Mouse (Mus musculus) limb, embryonic 15.5 days (tissue): ENCODE data around the gene Tpcn2. TPM values are rescaled to one million over a fixed set of nuclear protein-coding genes. Genes with fewer than 3 reads are reported as not detected.
A peak's percentile ranks its signal among the peaks of the same experiment; 100 is the strongest.

Source experiments
- ATAC-seq: fragments of 200-750 bp; cut with Nextera tagmentation; 2 replicates; pipeline ENCODE4 v1.8.0; 2017; ENCODE audit warnings: low read depth, moderate TSS enrichment; ENCODE audit not compliant: insufficient number of reproducible peaks, low FRiP score, low TSS enrichment
- H3K27ac ChIP-seq: fragments of 300-500 bp; sonication (generic); 2 replicates; pipeline ENCODE4 v1.5.1; 2015; ENCODE audit warnings: moderate library complexity, mild to moderate bottlenecking, inconsistent platforms
- H3K27me3 ChIP-seq: fragments of 300-500 bp; sonication (generic); 2 replicates; pipeline ENCODE4 v1.6.1; 2015; ENCODE audit warnings: inconsistent platforms
- H3K36me3 ChIP-seq: fragments of 300-500 bp; sonication (generic); 2 replicates; pipeline ENCODE4 v1.6.1; 2015; ENCODE audit warnings: inconsistent platforms
- H3K4me1 ChIP-seq: fragments of 300-500 bp; sonication (generic); 2 replicates; pipeline ENCODE4 v1.6.1; 2015; ENCODE audit warnings: inconsistent platforms
- H3K4me2 ChIP-seq: fragments of 300-500 bp; sonication (generic); 2 replicates; pipeline ENCODE4 v1.6.1; 2015; ENCODE audit warnings: mild to moderate bottlenecking, inconsistent platforms
- H3K4me3 ChIP-seq: fragments of 300-500 bp; sonication (generic); 2 replicates; pipeline ENCODE4 v1.5.1; 2015; ENCODE audit warnings: mild to moderate bottlenecking, inconsistent platforms
- H3K9ac ChIP-seq: fragments of 300-500 bp; sonication (generic); 2 replicates; pipeline ENCODE4 v1.6.1; 2015; ENCODE audit warnings: inconsistent platforms
- H3K9me3 ChIP-seq: fragments of 300-500 bp; sonication (generic); 2 replicates; pipeline ENCODE4 v1.6.1; 2016; ENCODE audit warnings: inconsistent platforms
- WGBS: fragments of 180-500 bp; shearing (Covaris S2); methylation state at CpG from one replicate; pipeline ENCODE4 v1.1.7; 2015; 5-methylcytosine and 5-hydroxymethylcytosine counted together
- polyA plus RNA-seq: library from polyadenylated mRNA; unstranded; fragments of >200 nt; fragmentation: Nextera tagmentation; extraction: Ambion mirVana; gene quantifications from 2 replicates; pipeline ENCODE4 v1.2.1, GENCODE M21; 2015

The Tpcn2 gene
- polyA plus RNA-seq, 1 experiment from 2014 or later = 10.8 TPM

DNA sequence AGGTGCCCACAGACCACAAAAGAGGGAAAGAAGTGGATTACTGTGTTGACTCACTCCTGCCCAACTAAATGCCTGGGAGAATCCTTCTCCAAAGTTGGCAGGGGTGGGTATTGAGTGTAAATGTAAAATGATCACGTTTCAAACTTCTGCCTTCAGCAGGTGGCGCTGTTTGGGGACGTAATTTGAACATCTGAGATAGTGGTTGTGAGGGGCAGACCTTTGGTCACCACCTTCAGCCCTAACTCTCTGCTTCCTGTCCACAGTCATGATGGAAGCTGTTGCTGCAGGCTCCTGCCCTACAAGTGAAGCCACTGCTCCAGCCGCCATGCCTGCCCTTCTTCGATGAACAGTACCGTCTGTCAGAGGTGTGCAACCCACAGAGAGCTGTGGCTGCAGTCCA, 10.0 kb upstream of the Tpcn2 start:
- Histone ChIP-seq H3K27me3 (no peaks in the 10 kb centered on the region), H3K4me3 (no peak overlapping the region), H3K9ac (no peak overlapping the region), H3K4me1 (peaks cover 12% of the 10 kb centered on the region; the same call in 1 of the 2 replicates), H3K27ac (no peak overlapping the region), H3K9me3 (no peaks in the 10 kb centered on the region), H3K36me3 (no peaks in the 10 kb centered on the region), H3K4me2 (no peak overlapping the region)
- ATAC-seq = no peak
- WGBS = 34% methylated on average over 6 of the region's 6 CpGs

DNA sequence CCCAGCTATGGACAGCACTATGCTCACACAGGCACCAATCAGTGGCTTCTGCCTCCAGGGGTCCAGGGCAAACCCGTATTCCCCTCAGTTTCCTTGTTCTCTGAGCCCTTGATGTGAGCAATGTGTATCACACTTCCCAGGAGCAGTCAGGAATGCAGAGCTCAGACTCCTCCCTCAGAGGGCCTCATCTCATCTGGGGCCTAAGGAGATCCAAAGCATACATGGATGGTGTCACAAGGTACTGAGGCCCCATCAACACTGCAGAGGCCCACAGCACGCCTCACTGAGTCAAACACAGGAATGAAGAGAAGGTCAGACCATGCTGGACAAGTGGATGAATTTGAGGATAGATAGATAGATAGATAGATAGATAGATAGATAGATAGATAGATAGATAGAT, 8.9 kb upstream of the Tpcn2 start:
- ATAC-seq = no peak
- no peaks in the 10 kb centered on the region for H3K27me3 ChIP-seq
- H3K9me3 ChIP-seq = no peaks in the 10 kb centered on the region
- 59% methylated on average over 2 of the region's 2 CpGs for WGBS
- H3K4me2 ChIP-seq = no peak overlapping the region
- H3K27ac ChIP-seq = no peak overlapping the region
- no peak overlapping the region for H3K9ac ChIP-seq
- H3K4me3 ChIP-seq = no peak overlapping the region
- peaks cover 11% of the 10 kb centered on the region; the same call in 1 of the 2 replicates for H3K4me1 ChIP-seq
- no peaks in the 10 kb centered on the region for H3K36me3 ChIP-seq

DNA sequence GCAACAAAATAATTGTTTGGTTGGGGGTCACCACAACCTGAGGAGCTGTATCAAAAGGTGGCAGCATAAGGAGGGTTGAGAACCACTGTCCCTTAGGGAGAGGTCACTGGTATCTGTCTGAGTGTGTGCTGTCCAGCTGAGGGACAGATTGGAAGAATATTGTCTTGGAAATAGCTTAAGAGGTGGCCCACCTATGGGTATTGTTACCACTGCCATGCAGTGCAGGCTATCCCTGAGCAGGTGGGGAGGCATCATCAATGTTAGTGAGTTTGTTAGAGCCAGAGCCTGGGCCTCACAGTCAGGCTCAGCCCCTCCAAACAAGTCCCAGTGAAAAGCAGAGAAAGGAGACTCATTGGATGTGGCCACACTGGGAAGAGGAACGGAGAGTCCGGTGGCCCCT, 8.0 kb upstream of the Tpcn2 start:
- peaks cover 11% of the 10 kb centered on the region; the same call in 1 of the 2 replicates for H3K4me1 ChIP-seq
- H3K9ac ChIP-seq = no peak overlapping the region
- no peak overlapping the region for H3K4me2 ChIP-seq
- no peak overlapping the region for H3K4me3 ChIP-seq
- H3K27ac ChIP-seq = no peak overlapping the region
- 87% methylated on average over 2 of the region's 2 CpGs for WGBS
- ATAC-seq = no peak
- H3K36me3 ChIP-seq = no peaks in the 10 kb centered on the region
- no peaks in the 10 kb centered on the region for H3K9me3 ChIP-seq
- no peaks in the 10 kb centered on the region for H3K27me3 ChIP-seq

DNA sequence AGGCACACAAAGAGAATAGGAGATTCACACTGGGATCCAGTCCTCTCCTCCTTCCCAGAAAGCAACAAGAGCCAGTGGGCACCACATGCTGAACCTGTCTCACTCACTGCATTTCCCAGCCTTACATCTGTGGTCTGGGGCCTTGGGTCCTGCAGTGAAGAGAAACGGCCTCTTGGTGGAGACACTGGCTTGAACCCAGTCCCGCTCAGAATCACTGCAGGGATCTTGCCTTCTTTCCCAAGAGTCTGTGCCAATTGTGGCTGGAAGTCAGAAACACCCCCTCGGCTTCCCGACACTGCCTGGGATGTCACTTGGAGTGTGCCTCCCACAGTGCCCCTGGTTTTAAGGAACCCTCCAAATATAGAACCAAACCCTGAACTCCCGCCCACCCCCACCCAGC, 5.5 kb upstream of the Tpcn2 start:
- Histone ChIP-seq H3K9me3 (no peaks in the 10 kb centered on the region), H3K4me3 (no peak overlapping the region), H3K9ac (no peak overlapping the region), H3K36me3 (no peaks in the 10 kb centered on the region), H3K4me1 (peaks cover 11% of the 10 kb centered on the region; the same call in 1 of the 2 replicates), H3K27ac (no peak overlapping the region), H3K27me3 (no peaks in the 10 kb centered on the region), H3K4me2 (no peak overlapping the region)
- peak; percentile 42; the same call in 1 of the 2 replicates for ATAC-seq
- 20% methylated on average over 5 of the region's 5 CpGs for WGBS

DNA sequence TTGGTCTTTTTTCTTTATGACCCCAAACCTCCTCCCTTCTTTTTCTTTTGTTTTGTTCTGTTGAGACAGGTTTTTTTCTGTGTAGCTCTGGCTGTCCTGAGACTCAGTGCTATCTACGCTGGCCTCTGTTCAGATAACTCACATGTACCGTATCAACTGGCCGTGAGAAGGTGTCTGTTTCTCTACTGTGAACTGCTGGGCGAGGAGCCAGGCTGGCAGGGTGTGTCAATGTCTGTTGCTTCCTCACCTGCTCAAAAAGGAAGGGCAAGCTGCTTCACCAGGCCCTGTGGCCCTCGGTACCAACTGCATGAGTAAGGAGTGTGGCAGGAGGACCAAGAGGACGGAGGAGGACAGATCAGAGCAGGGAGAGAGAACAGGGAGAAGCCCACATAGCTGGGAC, 3.6 kb upstream of the Tpcn2 start:
- ATAC-seq = no peak
- peaks cover 21% of the 10 kb centered on the region for H3K4me1 ChIP-seq
- 70% methylated on average over 6 of the region's 6 CpGs for WGBS

DNA sequence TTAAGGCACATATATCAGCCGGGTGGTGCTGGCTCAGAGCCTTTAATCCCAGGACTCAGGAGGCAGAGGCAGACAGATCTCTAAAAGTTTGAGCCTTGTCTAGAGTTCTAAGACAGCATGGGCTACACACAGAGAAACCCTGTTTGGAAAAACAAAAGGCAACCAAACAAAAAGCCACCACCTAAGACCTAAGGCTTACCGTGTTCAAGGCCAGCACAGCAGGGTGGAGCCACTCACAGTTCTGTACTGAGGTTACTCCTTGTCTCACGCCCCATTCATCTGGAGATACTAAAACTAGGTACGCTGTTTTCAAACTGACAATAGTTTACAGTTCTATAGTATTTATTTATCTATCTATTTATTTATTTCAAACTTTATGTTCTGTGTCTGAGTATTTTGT, 1.7 kb upstream of the Tpcn2 start:
- Histone ChIP-seq H3K27me3 (no peaks in the 10 kb centered on the region), H3K4me3 (no peak overlapping the region), H3K4me1 (peaks cover 34% of the 10 kb centered on the region), H3K4me2 (no peak overlapping the region), H3K36me3 (0 out of 2 replicates have a peak, but pooled peaks cover 3% of the 10 kb centered on the region), H3K9me3 (no peaks in the 10 kb centered on the region), H3K9ac (no peak overlapping the region), H3K27ac (no peak overlapping the region)
- 78% methylated on average over 4 of the region's 4 CpGs for WGBS
- ATAC-seq = no peak

More for the DNA sequence above, 3.6 kb upstream of the Tpcn2 start:
- no peaks in the 10 kb centered on the region for H3K9me3 ChIP-seq
- H3K27me3 ChIP-seq = no peaks in the 10 kb centered on the region
- H3K9ac ChIP-seq = no peak overlapping the region
- H3K27ac ChIP-seq = no peak overlapping the region
- no peaks in the 10 kb centered on the region for H3K36me3 ChIP-seq
- no peak overlapping the region for H3K4me3 ChIP-seq
- no peak overlapping the region for H3K4me2 ChIP-seq

DNA sequence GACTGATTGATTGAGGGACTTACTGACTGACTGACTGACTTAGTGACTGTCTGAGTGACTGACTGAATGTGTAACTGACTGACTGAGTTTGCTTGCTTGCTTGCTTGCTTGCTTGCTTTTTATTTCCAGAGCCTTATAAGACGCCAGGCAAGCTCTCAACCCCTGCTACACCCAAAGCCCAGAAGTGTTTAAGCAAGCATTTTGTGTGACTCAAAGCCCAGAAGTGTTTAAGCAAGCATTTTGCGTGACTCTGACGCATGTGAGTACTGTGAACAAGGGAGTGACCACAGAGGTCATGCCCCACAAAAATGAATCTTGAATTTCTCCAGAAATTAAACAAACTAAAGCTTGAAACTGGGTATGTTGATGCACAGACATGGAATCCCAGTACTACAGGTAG, 482 bp upstream of the Tpcn2 start:
- Histone ChIP-seq H3K27me3 (no peaks in the 10 kb centered on the region), H3K36me3 (peaks cover 13% of the 10 kb centered on the region), H3K4me3 (peak overlapping the region; percentile 60; the same call in 1 of the 2 replicates), H3K9me3 (no peaks in the 10 kb centered on the region), H3K27ac (no peak overlapping the region), H3K4me2 (peak overlapping the region; percentile 67), H3K4me1 (peaks cover 27% of the 10 kb centered on the region), H3K9ac (no peak overlapping the region)
- 55% methylated on average over 3 of the region's 3 CpGs for WGBS
- ATAC-seq = no peak

DNA sequence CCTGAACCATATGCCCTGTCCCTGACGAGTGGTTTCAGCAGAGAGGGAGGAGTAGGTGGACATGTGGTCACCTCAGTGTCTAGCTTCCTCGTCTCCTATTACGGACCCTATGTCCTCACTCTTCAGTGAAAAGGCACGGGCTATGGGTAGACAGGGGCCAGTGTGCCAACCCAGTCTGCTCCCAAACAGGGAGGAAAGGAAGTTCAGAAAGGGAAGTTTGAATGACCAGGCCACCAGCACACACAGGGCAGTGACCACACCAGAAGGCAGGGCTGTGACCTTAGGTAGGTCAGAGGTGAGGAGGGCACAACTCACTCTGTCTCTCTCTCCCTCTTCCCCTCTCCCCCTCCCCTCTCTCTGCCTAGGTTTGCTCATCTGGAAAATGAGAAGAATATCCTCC, 770 bp downstream of the Tpcn2 start:
- Histone ChIP-seq H3K27ac (no peak overlapping the region), H3K27me3 (no peaks in the 10 kb centered on the region), H3K36me3 (peaks cover 25% of the 10 kb centered on the region), H3K4me3 (peak overlapping the region; percentile 60), H3K9me3 (no peaks in the 10 kb centered on the region), H3K9ac (peak overlapping the region; percentile 56), H3K4me2 (peak overlapping the region; percentile 67), H3K4me1 (peaks cover 23% of the 10 kb centered on the region)
- 44% methylated on average over 4 of the region's 4 CpGs for WGBS
- no peak for ATAC-seq

DNA sequence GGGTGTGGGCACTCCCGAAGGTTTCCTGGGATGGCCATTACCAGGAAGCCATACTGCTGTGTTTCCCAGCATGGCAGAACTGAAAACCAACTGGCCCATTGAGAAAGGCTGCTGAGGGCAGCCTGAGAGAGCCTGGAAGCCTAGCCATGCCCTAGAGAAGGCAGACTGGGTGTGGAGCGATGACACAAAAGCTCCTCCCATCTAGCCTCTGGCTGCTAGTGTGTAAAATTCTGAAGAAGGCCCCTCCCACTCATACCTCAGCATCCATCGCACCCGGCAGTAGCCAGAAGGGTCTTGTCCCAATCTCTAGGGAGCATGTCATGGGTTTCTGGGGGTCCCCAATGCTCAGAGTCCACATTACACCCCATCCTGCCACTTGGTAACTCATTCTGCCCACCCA, 2.4 kb downstream of the Tpcn2 start:
- no peak for ATAC-seq
- Histone ChIP-seq H3K9ac (no peak overlapping the region), H3K27ac (no peak overlapping the region), H3K4me3 (no peak overlapping the region), H3K4me2 (no peak overlapping the region), H3K9me3 (no peaks in the 10 kb centered on the region), H3K4me1 (peaks cover 23% of the 10 kb centered on the region), H3K27me3 (no peaks in the 10 kb centered on the region), H3K36me3 (peaks cover 39% of the 10 kb centered on the region)
- 60% methylated on average over 4 of the region's 4 CpGs for WGBS

DNA sequence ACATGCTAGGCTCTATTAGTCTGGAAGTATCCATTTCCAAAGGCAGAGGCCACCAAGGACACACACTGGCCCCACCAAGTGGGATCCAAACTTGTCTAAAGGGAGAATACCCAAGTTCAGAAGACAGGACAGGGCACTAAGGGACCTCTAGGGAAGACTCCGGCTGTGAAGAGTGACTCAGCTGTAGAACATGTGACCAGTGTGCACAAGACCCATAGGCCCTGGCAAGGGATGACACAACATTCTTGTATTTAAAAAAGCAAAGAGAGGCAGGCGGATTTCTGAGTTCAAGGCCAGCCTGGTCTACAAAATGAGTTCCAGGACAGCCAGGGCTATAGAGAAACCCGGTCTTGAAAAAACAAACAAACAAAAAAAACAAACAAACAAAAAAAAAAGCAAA, 8.3 kb downstream of the Tpcn2 start:
- H3K27me3 ChIP-seq = no peaks in the 10 kb centered on the region
- no peak overlapping the region for H3K27ac ChIP-seq
- no peaks in the 10 kb centered on the region for H3K4me1 ChIP-seq
- ATAC-seq = no peak
- H3K4me3 ChIP-seq = no peak overlapping the region
- WGBS = 86% methylated on average over 3 of the region's 3 CpGs
- H3K9me3 ChIP-seq = no peaks in the 10 kb centered on the region
- H3K9ac ChIP-seq = no peak overlapping the region
- H3K4me2 ChIP-seq = no peak overlapping the region
- H3K36me3 ChIP-seq = peaks cover 91% of the 10 kb centered on the region

DNA sequence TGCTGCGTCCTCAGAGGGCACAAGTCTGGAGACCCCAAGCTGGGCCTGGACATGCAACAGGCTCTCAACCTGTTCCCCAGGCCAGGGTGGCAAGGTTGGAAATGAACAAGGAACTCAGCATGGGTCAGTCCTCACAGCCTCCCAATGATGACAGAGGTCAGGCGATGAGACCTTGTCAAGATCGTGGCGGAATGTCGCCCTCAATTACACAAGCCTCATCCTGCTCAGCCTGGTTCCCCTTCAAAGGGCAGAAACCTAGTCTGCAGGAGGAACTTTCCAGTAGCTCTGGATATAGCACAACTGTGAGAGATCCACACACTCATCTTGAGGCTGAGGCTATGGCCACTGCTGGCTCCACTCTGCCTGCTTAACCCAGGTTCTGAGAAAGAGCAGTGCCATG, 12.9 kb downstream of the Tpcn2 start:
- H3K4me1 ChIP-seq = no peaks in the 10 kb centered on the region
- ATAC-seq = no peak
- H3K27me3 ChIP-seq = no peaks in the 10 kb centered on the region
- no peaks in the 10 kb centered on the region for H3K9me3 ChIP-seq
- 84% methylated on average over 5 of the region's 5 CpGs for WGBS
- no peak overlapping the region for H3K9ac ChIP-seq
- H3K4me3 ChIP-seq = no peak overlapping the region
- H3K27ac ChIP-seq = no peak overlapping the region
- peaks cover 96% of the 10 kb centered on the region for H3K36me3 ChIP-seq
- H3K4me2 ChIP-seq = no peak overlapping the region

DNA sequence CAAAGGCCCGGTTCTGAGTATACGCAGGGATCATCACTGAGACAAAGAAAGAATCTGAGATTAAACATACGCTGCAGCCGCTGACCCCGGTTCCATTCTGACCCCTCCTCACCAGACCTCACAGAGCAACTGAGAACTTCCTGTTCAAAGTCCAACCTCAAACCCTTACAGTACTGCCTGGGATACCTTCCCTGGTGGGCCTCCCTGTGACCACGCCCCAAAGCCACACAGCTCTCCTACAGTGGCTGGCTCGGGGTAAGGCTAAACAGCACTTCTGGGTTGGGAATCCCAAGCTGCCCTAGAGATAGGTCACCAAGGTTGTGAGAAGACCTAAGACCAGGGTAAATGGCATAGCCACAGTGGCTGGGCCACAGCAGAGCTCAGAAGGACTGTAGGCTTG, 14.9 kb downstream of the Tpcn2 start:
- Histone ChIP-seq H3K4me3 (no peak overlapping the region), H3K4me2 (no peak overlapping the region), H3K9me3 (no peaks in the 10 kb centered on the region), H3K4me1 (no peaks in the 10 kb centered on the region), H3K27me3 (no peaks in the 10 kb centered on the region), H3K36me3 (peaks cover 92% of the 10 kb centered on the region), H3K9ac (no peak overlapping the region), H3K27ac (no peak overlapping the region)
- WGBS = 89% methylated on average over 7 of the region's 7 CpGs
- no peak for ATAC-seq

DNA sequence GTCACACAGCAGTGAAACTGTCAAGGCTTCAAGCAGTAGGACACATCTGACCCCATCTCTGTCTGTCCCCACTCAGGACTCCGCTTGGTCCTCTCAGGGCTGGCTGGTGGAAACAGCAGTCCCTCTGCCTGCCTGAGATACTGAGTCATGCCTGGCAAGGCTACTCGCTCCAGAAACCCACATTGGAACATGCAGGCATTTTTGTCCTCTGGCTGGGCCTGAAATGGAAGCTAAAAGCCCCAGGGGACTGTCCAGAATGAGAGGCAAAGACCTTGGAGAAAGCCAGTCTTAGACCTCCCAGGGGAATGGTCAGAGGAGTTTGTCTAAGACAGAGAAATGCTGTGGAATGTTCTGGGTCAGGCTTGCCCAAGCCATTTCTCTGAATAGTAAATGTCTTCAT, 17.8 kb downstream of the Tpcn2 start:
- ATAC-seq = no peak
- Histone ChIP-seq H3K9me3 (no peaks in the 10 kb centered on the region), H3K27me3 (no peaks in the 10 kb centered on the region), H3K4me2 (no peak overlapping the region), H3K36me3 (peaks cover 77% of the 10 kb centered on the region), H3K9ac (no peak overlapping the region), H3K4me3 (no peak overlapping the region), H3K4me1 (no peaks in the 10 kb centered on the region), H3K27ac (no peak overlapping the region)
- 80% methylated on average over 2 of the region's 2 CpGs for WGBS
